Mouse (Mus musculus) heart, embryonic 10.5 days (tissue): ENCODE results near the gene Tubgcp2. TPM values are rescaled to one million over a fixed set of nuclear protein-coding genes. Genes with fewer than 3 reads are reported as not detected.

Experiments used
- DNase-seq: peaks from one replicate; pipeline ENCODE4 v3.0.0-alpha.2; 2017; ENCODE audit warnings: low spot score
- H3K27ac ChIP-seq: fragments of 300-500 bp; sonication (generic); 2 replicates; pipeline ENCODE4 v1.5.1; 2016; ENCODE audit warnings: mild to moderate bottlenecking
- H3K27me3 ChIP-seq: fragments of 300-500 bp; sonication (generic); 2 replicates; pipeline ENCODE4 v1.6.1; 2016; ENCODE audit warnings: mild to moderate bottlenecking; ENCODE audit not compliant: poor library complexity, insufficient read depth, severe bottlenecking
- H3K36me3 ChIP-seq: fragments of 300-500 bp; sonication (generic); 2 replicates; pipeline ENCODE4 v1.6.1; 2016; ENCODE audit warnings: mild to moderate bottlenecking, moderate library complexity
- H3K4me1 ChIP-seq: fragments of 300-500 bp; sonication (generic); 2 replicates; pipeline ENCODE4 v1.6.1; 2016; ENCODE audit warnings: mild to moderate bottlenecking
- H3K4me3 ChIP-seq: fragments of 300-500 bp; sonication (generic); 2 replicates; pipeline ENCODE4 v1.5.1; 2016; ENCODE audit warnings: mild to moderate bottlenecking, moderate library complexity
- H3K9me3 ChIP-seq: fragments of 300-500 bp; sonication (generic); 2 replicates; pipeline ENCODE4 v1.6.1; 2016; ENCODE audit warnings: mild to moderate bottlenecking, moderate library complexity
- WGBS: fragments of 180-500 bp; shearing (Covaris S2); methylation state at CpG from one replicate; pipeline ENCODE4 v1.1.7; 2016; 5-methylcytosine and 5-hydroxymethylcytosine counted together
- polyA plus RNA-seq: library from polyadenylated mRNA; unstranded; fragments of >200 nt; fragmentation: Nextera tagmentation; extraction: Ambion mirVana; gene quantifications from 2 replicates; pipeline ENCODE4 v1.2.1, GENCODE M21; 2016

The Tubgcp2 gene
- polyA plus RNA-seq, 1 experiment from 2014 or later = 55.4 TPM

DNA sequence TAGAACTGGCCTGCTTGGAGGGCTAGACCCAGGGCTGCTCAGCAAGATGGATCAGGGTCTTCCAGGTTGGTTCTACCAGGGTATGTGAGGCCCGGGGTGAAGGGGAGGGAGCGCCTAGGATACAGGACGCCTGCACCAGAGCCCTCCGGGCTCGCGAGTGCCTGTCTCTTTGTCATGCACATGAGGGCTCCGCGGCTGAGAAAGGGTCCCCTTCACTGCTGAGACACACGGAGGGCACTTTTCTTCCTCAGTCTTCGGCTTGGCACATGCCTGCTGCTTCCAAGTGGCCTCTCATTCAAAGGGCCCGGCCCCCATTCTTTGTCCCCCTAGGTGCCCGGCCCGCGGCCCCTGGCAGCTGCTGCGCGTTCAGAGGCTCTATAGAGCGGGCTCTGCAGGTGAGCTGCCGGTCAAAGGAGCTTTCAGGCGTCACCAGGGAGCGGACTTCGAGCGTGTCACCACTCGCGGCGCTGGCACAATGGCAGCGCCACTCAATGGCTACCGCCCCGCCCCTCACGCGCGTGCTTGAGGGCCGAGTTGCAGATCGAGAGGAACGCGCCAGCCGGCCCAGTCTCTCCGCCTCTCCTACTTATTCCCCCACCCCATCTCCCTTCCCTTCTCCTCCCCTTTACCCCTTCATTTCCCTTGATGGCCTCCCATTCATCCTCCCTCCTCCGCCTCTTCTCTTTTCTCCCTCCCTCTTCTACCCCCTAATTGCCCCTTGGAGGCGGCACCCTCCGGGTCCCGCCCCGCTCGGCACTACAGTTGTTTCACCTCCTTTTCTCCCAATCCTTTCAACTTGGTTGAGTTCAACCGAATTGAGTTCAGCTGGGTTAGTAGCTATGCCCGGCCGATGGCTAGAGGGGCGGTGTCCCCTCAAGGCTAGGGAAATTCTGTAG lies 24.7 kb upstream of the Tubgcp2 start:
- Histone ChIP-seq H3K4me1 (peaks cover 19% of the 10 kb centered on the region), H3K9me3 (no peaks in the 10 kb centered on the region), H3K4me3 (peak overlapping the region; percentile 55), H3K36me3 (no peaks in the 10 kb centered on the region), H3K27me3 (peaks cover 98% of the 10 kb centered on the region), H3K27ac (peak overlapping the region; percentile 42; the same call in 1 of the 2 replicates)
- WGBS = 2% methylated on average over 47 of the region's 47 CpGs
- no peak for DNase-seq

DNA sequence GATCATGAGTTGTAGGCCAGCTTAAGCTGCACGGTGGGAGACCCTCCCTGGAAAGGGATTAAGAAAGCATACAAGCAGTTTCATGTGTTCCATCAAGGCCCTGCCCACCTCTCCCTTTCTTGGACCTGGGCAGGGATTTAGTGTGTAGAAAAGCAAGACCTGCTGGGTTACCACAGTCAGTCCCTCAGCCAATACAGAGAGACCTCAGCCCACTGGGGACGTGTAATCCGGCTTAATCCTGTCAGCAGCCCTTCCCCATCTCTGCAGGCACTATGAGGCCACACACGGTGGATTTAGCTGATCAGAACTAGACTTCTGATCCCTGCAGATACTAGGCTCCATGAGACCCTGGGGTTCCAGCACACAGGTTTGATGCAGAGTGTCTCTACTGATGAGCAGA lies 23.1 kb upstream of the Tubgcp2 start:
- H3K9me3 ChIP-seq = no peaks in the 10 kb centered on the region
- H3K36me3 ChIP-seq = no peaks in the 10 kb centered on the region
- peaks cover 19% of the 10 kb centered on the region for H3K4me1 ChIP-seq
- WGBS = 12% methylated on average over 4 of the region's 4 CpGs
- peaks cover 100% of the 10 kb centered on the region for H3K27me3 ChIP-seq
- no peak overlapping the region for H3K27ac ChIP-seq
- H3K4me3 ChIP-seq = no peak overlapping the region
- DNase-seq = no peak

DNA sequence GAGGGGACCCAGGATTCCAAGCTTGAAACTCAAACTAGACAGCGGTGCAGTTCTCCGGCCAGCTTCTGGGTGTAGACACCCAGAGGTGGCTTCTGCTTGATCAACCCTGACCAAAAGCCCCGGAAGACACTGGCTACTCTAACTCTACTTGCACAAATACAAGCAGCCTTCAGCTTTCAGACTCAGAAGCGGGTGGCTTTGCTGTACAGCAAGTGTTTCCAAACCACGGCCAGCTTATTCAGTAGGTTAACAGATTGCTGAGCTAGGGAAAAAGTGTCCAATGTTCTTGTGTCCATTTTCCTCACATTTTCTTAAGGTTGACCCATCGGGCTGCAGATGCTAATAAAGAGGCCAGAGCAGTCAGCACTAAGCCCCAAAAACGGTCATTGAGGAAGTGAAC lies 22.1 kb upstream of the Tubgcp2 start:
- no peak for DNase-seq
- Histone ChIP-seq H3K36me3 (no peaks in the 10 kb centered on the region), H3K27me3 (peaks cover 100% of the 10 kb centered on the region), H3K27ac (peak overlapping the region; percentile 67; the same call in 1 of the 2 replicates), H3K4me1 (peaks cover 19% of the 10 kb centered on the region), H3K4me3 (peak overlapping the region; percentile 63), H3K9me3 (no peaks in the 10 kb centered on the region)
- 25% methylated on average over 7 of the region's 7 CpGs for WGBS

DNA sequence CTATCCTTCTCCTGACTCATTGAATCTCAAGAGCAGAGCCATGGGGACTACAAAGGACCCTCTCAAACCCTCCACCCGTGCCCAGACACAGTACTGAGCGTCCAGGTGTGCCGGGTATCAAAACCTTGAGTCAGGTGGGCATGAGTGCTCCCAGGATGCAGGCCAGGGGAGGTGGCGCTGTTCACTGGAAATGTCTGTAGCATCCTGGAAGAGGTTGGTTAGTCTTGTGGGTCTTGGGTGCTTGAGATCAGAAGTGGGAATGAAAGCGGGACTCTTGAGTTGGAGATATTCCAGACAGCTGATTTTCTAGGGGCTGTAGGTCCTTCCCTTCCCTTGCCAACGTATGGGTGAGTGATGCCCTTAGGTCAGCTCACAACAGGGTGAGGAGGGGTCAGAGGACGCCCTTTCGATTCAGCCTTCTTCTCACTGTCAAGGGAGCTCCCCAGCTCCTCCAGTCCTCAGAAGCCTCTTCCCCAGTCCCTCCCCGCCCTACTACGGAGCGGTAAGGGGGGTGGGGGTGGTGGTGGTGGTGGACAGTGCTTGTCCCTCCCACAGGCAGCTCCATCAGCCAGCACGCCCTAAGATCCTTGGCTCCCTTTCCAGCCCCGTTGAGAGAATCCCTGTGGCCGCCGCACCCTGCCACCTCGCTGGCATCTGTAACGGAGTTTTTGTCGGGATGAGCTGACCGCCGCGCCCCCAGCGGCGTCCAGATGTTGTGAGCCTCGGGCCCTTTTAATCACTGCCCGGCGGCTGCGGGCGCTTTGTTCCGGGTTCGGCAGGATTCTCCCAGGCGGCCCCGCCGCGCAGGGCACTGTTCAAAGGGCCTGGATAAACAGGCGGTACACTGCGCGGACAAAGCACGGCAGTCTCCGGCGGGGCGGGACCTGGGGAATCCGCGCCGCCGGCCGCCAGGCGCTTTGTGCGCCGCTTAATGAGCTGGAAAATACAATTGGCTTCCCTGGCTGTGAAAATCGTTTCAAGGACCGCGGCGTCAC lies 21.2 kb upstream of the Tubgcp2 start:
- H3K4me1 ChIP-seq = peaks cover 19% of the 10 kb centered on the region
- H3K36me3 ChIP-seq = no peaks in the 10 kb centered on the region
- WGBS = 4% methylated on average over 53 of the region's 53 CpGs
- H3K27ac ChIP-seq = peak overlapping the region; percentile 67
- peaks cover 100% of the 10 kb centered on the region for H3K27me3 ChIP-seq
- no peaks in the 10 kb centered on the region for H3K9me3 ChIP-seq
- peak overlapping the region; percentile 63 for H3K4me3 ChIP-seq
- DNase-seq = no peak

DNA sequence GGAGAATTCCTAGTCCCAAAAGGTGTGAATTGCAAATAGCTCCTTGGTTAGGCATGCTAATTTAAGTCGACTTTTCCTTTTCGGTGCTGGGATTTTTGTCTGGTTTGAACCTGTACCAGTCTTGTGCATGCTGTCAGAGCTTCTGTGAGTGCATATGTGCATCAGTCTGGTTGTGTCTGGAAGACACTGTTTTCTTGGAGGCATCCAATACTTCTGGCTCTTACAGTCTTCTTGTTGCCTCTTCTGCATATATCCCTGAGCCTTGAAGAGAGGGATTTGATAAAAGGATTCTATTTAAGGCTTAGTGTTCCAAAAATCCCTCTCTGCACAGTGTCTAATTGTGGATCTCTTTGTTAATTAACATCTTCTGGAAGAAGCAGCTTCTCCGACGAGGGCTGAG lies 17.7 kb upstream of the Tubgcp2 start:
- H3K4me3 ChIP-seq = no peak overlapping the region
- peaks cover 100% of the 10 kb centered on the region for H3K27me3 ChIP-seq
- no peaks in the 10 kb centered on the region for H3K36me3 ChIP-seq
- no peak for DNase-seq
- no peak overlapping the region for H3K27ac ChIP-seq
- WGBS = 67% methylated on average over 4 of the region's 4 CpGs
- H3K9me3 ChIP-seq = no peaks in the 10 kb centered on the region
- peaks cover 16% of the 10 kb centered on the region for H3K4me1 ChIP-seq

DNA sequence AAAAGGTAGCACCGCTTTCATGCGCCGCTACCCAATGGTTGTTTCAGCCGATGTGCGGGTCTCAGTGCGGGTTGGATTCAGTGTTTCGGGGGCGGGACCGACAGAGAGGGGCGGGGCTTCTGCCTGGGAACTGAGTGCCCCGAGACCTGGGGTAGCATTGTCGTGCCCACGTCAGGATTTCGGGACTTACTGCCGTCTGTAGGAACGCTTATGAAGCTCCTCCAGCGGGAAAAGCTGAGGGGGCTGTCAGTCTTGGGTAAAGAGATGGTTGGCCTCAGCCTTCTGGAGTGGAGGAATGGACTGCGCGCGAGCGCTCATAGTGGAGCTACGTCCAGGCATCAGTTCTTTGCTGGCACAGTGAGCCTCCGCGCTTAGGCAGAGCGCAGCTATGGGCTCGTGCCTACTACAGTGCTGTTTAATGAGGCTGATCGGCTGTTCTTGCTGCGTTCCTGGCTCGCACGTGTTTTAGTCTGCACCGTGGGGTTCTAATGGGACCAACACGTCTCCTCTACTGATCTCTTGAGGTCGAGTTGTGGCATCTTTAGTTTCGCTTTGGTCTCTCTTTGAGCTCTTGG lies 12.7 kb upstream of the Tubgcp2 start:
- peak overlapping the region; percentile 56 for H3K4me3 ChIP-seq
- H3K36me3 ChIP-seq = no peaks in the 10 kb centered on the region
- peaks cover 100% of the 10 kb centered on the region for H3K27me3 ChIP-seq
- no peak for DNase-seq
- H3K4me1 ChIP-seq = peaks cover 24% of the 10 kb centered on the region
- no peaks in the 10 kb centered on the region for H3K9me3 ChIP-seq
- H3K27ac ChIP-seq = no peak overlapping the region
- WGBS = 1% methylated on average over 34 of the region's 34 CpGs

DNA sequence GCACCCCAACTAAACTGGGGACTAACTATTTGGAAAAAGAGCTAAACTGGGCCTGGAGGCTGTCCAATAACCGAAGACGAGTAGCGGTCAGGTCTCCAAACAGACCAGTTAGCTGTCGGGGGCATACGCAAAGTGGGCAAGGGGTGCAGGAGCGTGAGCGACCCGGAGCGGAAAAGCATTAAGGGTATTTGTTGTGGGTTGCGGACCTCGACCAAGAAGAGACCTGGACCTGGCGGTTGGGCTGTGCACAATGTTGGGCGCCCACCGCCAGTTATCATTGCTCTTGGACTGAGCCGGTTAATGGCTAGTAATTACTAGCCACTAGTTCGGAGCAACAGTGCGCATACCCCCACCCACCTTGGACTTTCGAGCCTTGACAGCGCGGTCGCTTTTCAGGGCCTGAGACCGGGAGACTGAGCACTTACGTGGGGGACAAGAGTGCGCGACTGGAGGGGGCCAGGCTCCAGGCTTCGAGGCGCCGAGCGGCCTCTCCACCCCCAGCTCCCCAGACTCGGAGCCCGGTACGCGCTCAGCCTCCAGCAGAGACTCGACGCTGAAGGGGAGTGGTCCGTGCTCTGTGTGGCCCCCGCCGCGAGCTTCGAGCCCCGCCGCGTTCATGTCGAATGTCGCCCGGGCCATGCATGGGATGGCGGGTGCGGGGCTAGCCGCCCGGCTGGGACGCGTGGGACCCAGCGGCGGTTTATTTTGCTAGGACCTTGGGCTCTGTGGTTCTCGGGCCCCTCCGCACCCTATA lies 12.1 kb upstream of the Tubgcp2 start, which contains the start of gene Msx3:
TSS of gene Msx3 (minus strand) at position 729 of the 754 bp plus-strand sequence.
- peaks cover 100% of the 10 kb centered on the region for H3K27me3 ChIP-seq
- no peak for DNase-seq
- H3K9me3 ChIP-seq = no peaks in the 10 kb centered on the region
- WGBS = 1% methylated on average over 56 of the region's 56 CpGs
- H3K4me1 ChIP-seq = peaks cover 24% of the 10 kb centered on the region
- no peaks in the 10 kb centered on the region for H3K36me3 ChIP-seq
- H3K4me3 ChIP-seq = peak within 1 kb of the TSS; percentile 56
- H3K27ac ChIP-seq = no peak within 1 kb of the TSS

DNA sequence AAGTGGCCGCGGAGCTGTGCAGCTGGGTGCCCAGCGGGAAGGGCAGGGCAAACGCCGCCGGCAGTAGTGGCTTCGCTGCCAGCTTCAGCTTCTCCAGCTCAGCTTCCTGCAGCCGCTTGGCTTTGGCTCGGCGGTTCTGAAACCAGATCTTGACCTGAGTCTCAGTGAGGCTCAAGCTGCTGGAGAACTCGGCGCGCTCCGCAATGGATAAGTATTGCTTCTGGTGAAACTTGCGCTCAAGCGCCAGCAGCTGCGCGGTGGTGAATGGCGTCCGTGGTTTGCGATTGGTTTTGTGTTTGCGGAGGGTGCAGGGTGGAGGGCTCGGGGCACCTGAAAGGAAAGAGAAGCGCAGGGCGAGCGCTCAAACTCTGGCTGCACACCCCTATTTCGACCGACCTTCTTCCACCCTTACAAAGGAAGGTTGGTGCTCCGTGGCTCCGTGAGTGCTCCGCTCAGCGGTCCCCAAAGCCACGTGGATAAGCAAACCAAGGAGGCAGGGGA lies 11.4 kb upstream of the Tubgcp2 start:
- H3K9me3 ChIP-seq = no peaks in the 10 kb centered on the region
- no peak for DNase-seq
- WGBS = under 1% methylated on average over 33 of the region's 33 CpGs
- H3K4me3 ChIP-seq = peak overlapping the region; percentile 56
- H3K27ac ChIP-seq = no peak overlapping the region
- H3K27me3 ChIP-seq = peaks cover 98% of the 10 kb centered on the region
- no peaks in the 10 kb centered on the region for H3K36me3 ChIP-seq
- peaks cover 24% of the 10 kb centered on the region for H3K4me1 ChIP-seq

DNA sequence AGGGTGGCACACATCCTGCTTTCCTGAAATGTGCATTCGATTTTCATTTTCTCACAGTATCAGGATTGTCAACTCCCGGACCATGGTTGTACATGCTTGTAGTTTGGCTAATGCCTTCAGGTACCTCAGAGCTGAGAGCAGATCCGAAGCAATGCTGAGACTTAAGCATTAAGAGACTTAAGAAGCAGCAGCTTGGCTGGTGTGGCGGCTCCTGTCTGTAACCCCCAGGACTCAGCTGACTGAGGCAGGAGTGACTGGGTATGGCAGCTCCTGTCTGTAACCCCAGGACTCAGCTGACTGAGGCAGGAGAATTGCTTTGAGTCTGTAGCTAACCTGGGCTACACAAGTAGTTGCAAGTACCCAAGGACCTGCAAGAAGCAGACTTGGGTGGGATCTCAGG lies 9.1 kb upstream of the Tubgcp2 start:
- Histone ChIP-seq H3K27ac (no peak overlapping the region), H3K4me1 (peaks cover 24% of the 10 kb centered on the region), H3K9me3 (no peaks in the 10 kb centered on the region), H3K36me3 (peaks cover 3% of the 10 kb centered on the region), H3K4me3 (no peak overlapping the region), H3K27me3 (peaks cover 75% of the 10 kb centered on the region)
- DNase-seq = no peak
- WGBS = 72% methylated on average over 4 of the region's 4 CpGs

DNA sequence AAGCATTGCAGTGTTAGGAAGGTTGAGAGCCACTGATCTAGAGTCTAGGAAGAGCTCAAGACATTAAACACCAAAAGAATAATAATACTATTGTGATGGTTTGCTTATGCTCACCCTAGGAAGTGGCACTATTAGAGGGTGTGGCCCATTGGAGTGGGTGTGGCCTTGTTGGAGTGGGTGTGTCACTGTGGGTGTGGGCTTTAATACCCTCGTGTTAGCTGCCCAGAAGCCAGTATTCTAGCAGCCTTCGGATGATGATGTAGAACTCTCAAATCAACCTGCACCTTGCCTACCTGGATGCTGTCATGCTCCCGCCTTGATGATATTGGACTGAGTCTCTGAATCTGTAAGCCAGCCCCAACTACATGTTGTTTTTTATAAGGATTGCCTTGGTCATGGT lies 6.3 kb upstream of the Tubgcp2 start:
- peaks cover 17% of the 10 kb centered on the region for H3K36me3 ChIP-seq
- H3K27me3 ChIP-seq = peaks cover 47% of the 10 kb centered on the region
- WGBS = 60% methylated on average over 3 of the region's 3 CpGs
- no peaks in the 10 kb centered on the region for H3K9me3 ChIP-seq
- H3K4me3 ChIP-seq = no peak overlapping the region
- DNase-seq = no peak
- peaks cover 3% of the 10 kb centered on the region; the same call in 1 of the 2 replicates for H3K4me1 ChIP-seq
- no peak overlapping the region for H3K27ac ChIP-seq

DNA sequence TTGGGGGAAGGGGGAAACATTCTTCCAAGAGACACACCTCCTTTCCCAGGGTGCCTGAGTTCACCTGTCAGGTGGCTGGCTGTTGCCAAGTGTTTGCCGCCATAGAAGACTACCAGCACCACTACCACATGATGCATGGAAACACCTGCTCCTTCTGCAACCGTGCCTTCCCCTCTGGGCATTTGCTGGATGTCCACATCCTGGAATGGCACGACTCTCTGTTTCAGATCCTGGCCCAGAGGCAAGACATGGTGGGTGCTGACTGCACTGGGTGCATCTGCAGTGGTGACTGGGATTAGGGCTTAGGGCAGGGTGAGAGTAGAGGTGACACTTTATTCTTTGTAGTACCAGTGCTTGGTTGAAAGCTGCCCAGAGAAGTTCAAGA lies 694 bp upstream of the Tubgcp2 start:
- Histone ChIP-seq H3K9me3 (no peaks in the 10 kb centered on the region), H3K27me3 (no peaks in the 10 kb centered on the region), H3K36me3 (peaks cover 31% of the 10 kb centered on the region), H3K4me1 (peaks cover 15% of the 10 kb centered on the region), H3K4me3 (peak overlapping the region; percentile 89), H3K27ac (no peak overlapping the region)
- WGBS = 59% methylated on average over 3 of the region's 3 CpGs
- no peak for DNase-seq

DNA sequence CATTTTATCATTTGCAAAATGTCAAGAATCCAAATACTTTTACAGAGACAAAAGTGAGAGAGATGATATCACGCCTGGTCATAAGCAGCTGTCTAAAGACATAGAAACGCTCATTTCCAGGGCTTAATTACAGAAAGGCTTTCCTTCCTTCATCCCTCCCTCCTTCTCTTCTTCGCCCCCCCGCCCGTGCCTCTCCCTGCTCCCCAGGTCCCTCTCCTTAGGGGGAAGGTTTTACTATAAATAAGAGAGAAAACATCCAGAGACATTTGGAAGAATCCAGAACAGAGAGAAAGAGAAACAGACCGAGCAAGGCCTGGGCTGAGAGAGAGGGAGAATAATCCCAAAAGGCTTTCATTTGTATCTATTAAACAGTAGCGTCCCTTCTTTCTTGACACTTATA lies 1.0 kb downstream of the Tubgcp2 start:
- Histone ChIP-seq H3K27me3 (no peaks in the 10 kb centered on the region), H3K36me3 (peaks cover 43% of the 10 kb centered on the region), H3K4me3 (peak overlapping the region; percentile 89), H3K27ac (peak overlapping the region; percentile 97), H3K9me3 (no peaks in the 10 kb centered on the region), H3K4me1 (peaks cover 15% of the 10 kb centered on the region)
- 27% methylated on average over 7 of the region's 7 CpGs for WGBS
- no peak for DNase-seq
